Mouse (Mus musculus) G1E (cell line): Measurements from ENCODE around the gene Kcnab2. TPM values are rescaled to one million over a fixed set of nuclear protein-coding genes. Genes with fewer than 3 reads are reported as not detected.

Experiments used
- ATAC-seq: 2 replicates; pipeline ENCODE4 v1.8.0; 2016; ENCODE audit warnings: mild to moderate bottlenecking; ENCODE audit not compliant: insufficient number of reproducible peaks, poor library complexity, low FRiP score, severe bottlenecking; ENCODE audit errors: extremely low read depth
- DNase-seq: peaks from one replicate; pipeline ENCODE4 v3.0.0; 2012; ENCODE audit warnings: low spot score
- H3K27me3 ChIP-seq: 2 replicates; pipeline ENCODE4 v1.6.1; 2012; ENCODE audit warnings: mild to moderate bottlenecking, low read length, inconsistent platforms; ENCODE audit not compliant: insufficient read depth
- H3K36me3 ChIP-seq: replicated peaks from 2 replicates; pipeline ENCODE3; 2012; ENCODE audit warnings: mild to moderate bottlenecking, inconsistent platforms
- H3K4me1 ChIP-seq: 2 replicates; pipeline ENCODE4 v1.6.1; 2012; ENCODE audit warnings: low read depth, low read length, inconsistent platforms, mixed read lengths; ENCODE audit not compliant: insufficient read depth
- H3K4me3 ChIP-seq: 2 replicates; pipeline ENCODE4 v1.5.1; 2012; ENCODE audit warnings: low read depth, mild to moderate bottlenecking, inconsistent platforms, low read length, moderate library complexity, mixed read lengths
- H3K9me3 ChIP-seq: replicated peaks from 2 replicates; pipeline ENCODE4 v1.6.1; 2012; ENCODE audit warnings: inconsistent platforms
- CTCF ChIP-seq: IDR thresholded peaks from 2 replicates; pipeline ENCODE4 v1.5.1; 2012; ENCODE audit warnings: low read depth, low read length, inconsistent platforms, mixed read lengths
- GATA1 ChIP-seq: IDR thresholded peaks from 2 replicates; pipeline ENCODE4 v1.6.1; 2012; ENCODE audit warnings: borderline replicate concordance, low read length, inconsistent platforms, mixed read lengths
- GATA2 ChIP-seq: IDR thresholded peaks from 2 replicates; pipeline ENCODE4 v1.6.1; 2012; ENCODE audit warnings: low read depth, low read length, inconsistent platforms, borderline replicate concordance
- POLR2AphosphoS5 ChIP-seq: IDR thresholded peaks from 2 replicates; pipeline ENCODE4 v1.6.1; 2012; ENCODE audit warnings: low read depth, low read length, inconsistent platforms; ENCODE audit not compliant: insufficient replicate concordance
- TAL1 ChIP-seq: conservative IDR thresholded peaks from 2 replicates; pipeline ENCODE4 v1.6.1; 2012; ENCODE audit warnings: low read depth, low read length, inconsistent platforms, mixed read lengths
- polyA plus RNA-seq: library from polyadenylated mRNA; stranded (reverse); fragments of >175 nt; gene quantifications from 2 replicates; pipeline ENCODE4 v1.2.3, GENCODE M21; 2012
- total RNA-seq, 2 experiments: library from RNA; stranded (forward) in 1 of 2; stranded (reverse) in 1 of 2; fragments of 200-1000 nt in 1 of 2; fragments of >200 nt in 1 of 2; fragmentation: Nextera tagmentation in 1 of 2; gene quantifications; 2 replicates each; pipeline ENCODE4 v1.2.3; 2014 to 2017

Kcnab2 gene
- total and polyA plus RNA-seq, 3 experiments: 0.02 TPM; not detected in 2

DNA sequence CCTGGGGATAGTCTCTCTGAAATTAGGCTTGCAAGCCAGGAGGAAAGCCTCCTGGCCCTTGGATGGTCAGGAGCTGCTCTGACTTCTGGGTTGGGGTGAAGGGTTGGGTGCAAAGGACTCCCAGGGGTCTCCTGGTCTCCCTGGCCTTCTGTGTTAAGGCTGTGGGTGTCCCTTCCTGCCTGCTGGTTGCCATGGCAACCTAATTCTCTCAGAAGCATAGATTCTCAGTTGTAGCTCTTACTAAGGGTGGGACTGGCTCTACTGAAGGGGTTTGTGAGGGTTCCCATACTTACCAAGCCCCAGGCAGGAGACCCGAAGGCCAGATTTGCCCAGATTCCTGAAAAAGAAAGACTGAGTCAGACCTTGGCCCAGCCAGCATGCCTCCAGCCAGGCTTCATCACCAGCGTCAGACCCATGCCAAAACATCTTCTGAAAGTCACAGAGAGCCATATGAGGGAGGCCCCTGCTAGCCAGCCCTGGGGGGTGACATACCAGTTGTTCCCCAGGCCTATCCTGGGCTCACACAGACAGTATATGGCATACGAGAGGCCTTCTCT, 65.1 kb downstream of the Kcnab2 start:
- no peak overlapping the region for H3K4me3 ChIP-seq
- ATAC-seq (no peak), DNase-seq (no peak)
- no peaks in the 10 kb centered on the region for H3K4me1 ChIP-seq
- peaks cover 93% of the 10 kb centered on the region for H3K9me3 ChIP-seq
- TF ChIP-seq GATA1 (no peak), CTCF (no peak), TAL1 (no peak), POLR2AphosphoS5 (no peak), GATA2 (no peak)
- no peaks in the 10 kb centered on the region for H3K27me3 ChIP-seq
- no peaks in the 10 kb centered on the region for H3K36me3 ChIP-seq

DNA sequence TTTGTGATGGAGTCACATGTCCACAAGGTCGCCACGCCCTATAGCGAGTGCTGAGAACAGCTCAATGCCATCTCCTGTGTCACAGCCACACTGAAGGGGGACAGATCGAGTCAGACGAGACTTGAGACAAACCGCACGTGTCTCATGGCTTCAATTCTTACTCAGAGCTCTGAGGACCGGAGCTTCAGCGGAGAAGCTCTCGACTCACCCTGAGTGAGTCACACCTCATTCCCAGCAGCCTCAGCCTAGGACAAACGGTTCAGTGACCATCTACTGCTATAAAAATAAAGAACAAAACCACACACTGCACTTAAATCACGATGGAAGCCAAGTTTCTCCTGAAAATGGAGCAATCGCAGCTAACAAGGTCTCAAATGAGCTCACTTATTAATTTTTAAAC, 66.7 kb downstream of the Kcnab2 start:
- TF ChIP-seq GATA2 (no peak), GATA1 (no peak), POLR2AphosphoS5 (no peak), CTCF (no peak), TAL1 (no peak)
- Histone ChIP-seq H3K36me3 (no peaks in the 10 kb centered on the region), H3K4me1 (no peaks in the 10 kb centered on the region), H3K9me3 (peaks cover 93% of the 10 kb centered on the region), H3K27me3 (no peaks in the 10 kb centered on the region), H3K4me3 (no peak overlapping the region)
- no peak for ATAC-seq
- no peak for DNase-seq

DNA sequence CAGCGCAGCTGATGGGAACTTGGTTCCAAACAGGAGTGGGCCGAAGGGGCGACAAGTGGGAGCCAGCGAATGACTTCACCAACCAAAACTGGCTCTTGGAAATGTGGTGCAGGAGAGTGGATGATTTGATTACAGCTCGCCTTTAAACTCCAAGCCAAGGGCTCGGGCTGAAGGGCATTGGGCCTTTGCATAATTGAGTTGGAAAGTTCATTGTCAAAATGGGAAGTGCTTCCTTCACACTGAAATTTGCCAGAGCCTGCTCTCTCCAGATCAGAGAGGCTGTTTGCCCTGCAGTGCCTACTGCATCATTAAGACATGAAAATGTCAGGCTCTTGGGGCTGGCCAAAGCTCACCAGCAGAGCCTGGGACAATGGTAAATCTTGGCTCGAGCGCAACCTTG, 71.1 kb downstream of the Kcnab2 start:
- Histone ChIP-seq H3K27me3 (no peaks in the 10 kb centered on the region), H3K36me3 (no peaks in the 10 kb centered on the region), H3K4me3 (no peak overlapping the region), H3K9me3 (peaks cover 93% of the 10 kb centered on the region), H3K4me1 (no peaks in the 10 kb centered on the region)
- no peak for DNase-seq
- no peak for ATAC-seq
- TF ChIP-seq POLR2AphosphoS5 (no peak), CTCF (no peak), GATA1 (no peak), TAL1 (no peak), GATA2 (no peak)

DNA sequence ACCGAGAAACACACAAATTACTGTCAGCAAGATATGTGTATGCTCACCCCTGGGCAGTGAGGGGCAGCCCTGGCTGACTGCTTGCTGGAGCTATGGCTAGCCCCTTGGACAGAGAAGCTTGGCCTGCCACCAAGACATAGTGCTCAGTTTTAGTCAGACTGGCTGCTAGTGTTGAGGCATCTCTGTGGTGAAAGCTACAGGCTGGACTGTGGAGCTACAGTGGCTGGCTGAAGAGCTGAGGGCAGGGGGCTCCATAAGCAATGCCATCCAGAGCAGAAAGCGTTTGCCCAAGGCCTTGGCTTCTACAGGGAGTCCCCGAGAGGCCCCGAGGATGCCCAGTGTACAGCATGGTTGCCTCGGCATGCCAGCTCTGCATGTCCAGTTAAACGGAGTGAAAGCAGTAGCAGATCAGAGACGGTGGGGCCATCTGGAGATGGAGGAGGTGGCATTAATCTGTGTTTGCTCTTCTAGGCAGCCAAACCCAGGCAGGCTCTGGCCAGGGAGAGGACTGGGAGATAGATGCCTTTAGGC, 71.9 kb downstream of the Kcnab2 start:
- Histone ChIP-seq H3K36me3 (no peaks in the 10 kb centered on the region), H3K4me1 (no peaks in the 10 kb centered on the region), H3K9me3 (peaks cover 93% of the 10 kb centered on the region), H3K27me3 (no peaks in the 10 kb centered on the region), H3K4me3 (no peak overlapping the region)
- no peak for ATAC-seq
- TF ChIP-seq POLR2AphosphoS5: no peak
- no peak for TF ChIP-seq GATA1
- TF ChIP-seq TAL1: no peak
- no peak for TF ChIP-seq GATA2
- no peak for TF ChIP-seq CTCF
- DNase-seq: no peak

DNA sequence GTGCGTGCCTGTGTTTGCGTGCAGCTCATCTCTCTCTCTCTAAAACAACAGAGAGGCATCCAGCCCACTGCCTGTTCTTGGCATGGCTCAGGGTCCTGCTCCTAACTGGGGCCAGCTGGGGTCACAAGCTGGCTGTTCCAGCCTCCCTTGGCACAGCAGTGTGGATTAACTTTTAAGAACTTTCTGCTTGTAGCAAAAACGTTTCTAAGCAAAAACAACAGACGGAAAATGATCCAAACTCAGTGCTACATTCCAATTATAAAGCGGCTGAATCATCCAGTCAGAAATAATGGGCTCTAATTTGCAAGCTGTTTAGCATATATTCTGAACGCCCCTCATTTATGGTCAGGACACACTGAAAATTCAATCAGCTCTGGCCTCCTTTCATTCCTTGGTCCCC, 72.5 kb downstream of the Kcnab2 start:
- no peak overlapping the region for H3K4me3 ChIP-seq
- H3K27me3 ChIP-seq: no peaks in the 10 kb centered on the region
- ATAC-seq (no peak), DNase-seq (no peak)
- no peak for TF ChIP-seq POLR2AphosphoS5
- TF ChIP-seq TAL1: no peak
- TF ChIP-seq GATA2: no peak
- no peak for TF ChIP-seq CTCF
- no peak for TF ChIP-seq GATA1
- peaks cover 91% of the 10 kb centered on the region for H3K9me3 ChIP-seq
- no peaks in the 10 kb centered on the region for H3K36me3 ChIP-seq
- no peaks in the 10 kb centered on the region for H3K4me1 ChIP-seq

DNA sequence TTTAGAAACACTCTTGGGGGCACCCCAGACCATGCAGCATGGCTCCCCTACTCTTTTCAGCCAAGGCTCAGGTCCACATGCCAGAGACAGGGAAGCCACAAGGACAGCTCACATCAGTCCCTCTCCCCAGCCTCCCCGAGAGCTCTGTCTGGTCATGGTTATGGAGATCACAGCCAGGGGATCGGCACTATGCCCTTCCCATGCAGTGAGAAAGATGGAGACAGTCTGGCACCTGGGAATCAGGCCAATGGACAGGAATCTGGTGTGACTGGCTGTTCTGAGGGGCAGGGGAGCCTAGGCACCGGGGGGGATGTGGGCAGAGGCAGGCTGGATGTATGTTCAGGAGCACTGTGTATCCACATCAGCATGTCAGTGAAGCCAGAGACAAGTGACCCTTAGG, 78.7 kb downstream of the Kcnab2 start:
- ATAC-seq (no peak), DNase-seq (no peak)
- Histone ChIP-seq H3K4me1 (no peaks in the 10 kb centered on the region), H3K36me3 (no peaks in the 10 kb centered on the region), H3K4me3 (no peak overlapping the region), H3K27me3 (no peaks in the 10 kb centered on the region), H3K9me3 (peaks cover 88% of the 10 kb centered on the region)
- TF ChIP-seq POLR2AphosphoS5 (no peak), GATA1 (no peak), TAL1 (no peak), GATA2 (no peak), CTCF (no peak)

DNA sequence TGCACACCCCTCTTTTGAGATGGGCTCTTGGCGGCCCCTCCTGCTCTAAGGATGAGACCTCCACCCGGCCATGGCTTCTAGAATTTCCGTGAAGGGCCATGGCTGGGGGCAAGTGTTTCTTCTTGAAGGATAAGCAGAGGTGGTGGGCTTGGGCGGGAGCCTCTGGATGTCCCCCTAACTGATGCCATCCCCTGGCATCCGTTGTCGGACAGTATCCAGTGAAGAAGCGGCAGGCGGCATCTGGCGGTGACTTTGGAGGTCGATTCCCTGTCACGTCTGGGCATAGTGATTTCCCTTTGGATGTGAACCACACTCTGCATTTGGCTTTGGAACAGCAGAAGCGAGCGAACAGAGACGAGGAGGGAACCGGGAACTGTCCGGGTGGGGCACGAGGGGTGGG, 85.0 kb downstream of the Kcnab2 start:
- no peak overlapping the region for H3K4me3 ChIP-seq
- TF ChIP-seq CTCF: no peak
- no peak for TF ChIP-seq POLR2AphosphoS5
- no peak for TF ChIP-seq GATA2
- no peak for TF ChIP-seq TAL1
- TF ChIP-seq GATA1: no peak
- no peak for DNase-seq
- H3K4me1 ChIP-seq: no peaks in the 10 kb centered on the region
- ATAC-seq: no peak
- peaks cover 95% of the 10 kb centered on the region for H3K9me3 ChIP-seq
- no peaks in the 10 kb centered on the region for H3K36me3 ChIP-seq
- no peaks in the 10 kb centered on the region for H3K27me3 ChIP-seq
